Mouse (Mus musculus): Measurements from ENCODE around the gene Foxa1. TPM values are rescaled to one million over a fixed set of nuclear protein-coding genes. Genes with fewer than 3 reads are reported as not detected.

Gene Foxa1
- 2.1 and 3.9 TPM in 2 replicates for polyA plus RNA-seq (2015; fragmentation: Nextera tagmentation; extraction: Ambion mirVana)

GRCm38 (mm10) chr12:57546415-57547201, at the start of gene Foxa1:
Foxa1 (minus strand) TSS chr12:57546916.
- peaks cover 96% of the 10 kb centered on the region for H3K27me3 ChIP-seq
- H3K27ac ChIP-seq (replicated peaks) = no peak within 1 kb of the TSS
- peak within 1 kb of the TSS; percentile 50 for H3K4me3 ChIP-seq (replicated peaks)
- peak within 1 kb of the TSS; percentile 95 for H3K4me2 ChIP-seq (replicated peaks)
- WGBS = 2% methylated on average over 32 of the region's 32 CpGs
- H3K4me1 ChIP-seq = peaks cover 50% of the 10 kb centered on the region
- no peak within 1 kb of the TSS for H3K9ac ChIP-seq
- no peak for ATAC-seq (ENCODE audit: insufficient number of reproducible peaks, low FRiP score, low TSS enrichment, low read depth)
- no peaks in the 10 kb centered on the region for H3K9me3 ChIP-seq (replicated peaks)
- no peaks in the 10 kb centered on the region for H3K36me3 ChIP-seq

DNA sequence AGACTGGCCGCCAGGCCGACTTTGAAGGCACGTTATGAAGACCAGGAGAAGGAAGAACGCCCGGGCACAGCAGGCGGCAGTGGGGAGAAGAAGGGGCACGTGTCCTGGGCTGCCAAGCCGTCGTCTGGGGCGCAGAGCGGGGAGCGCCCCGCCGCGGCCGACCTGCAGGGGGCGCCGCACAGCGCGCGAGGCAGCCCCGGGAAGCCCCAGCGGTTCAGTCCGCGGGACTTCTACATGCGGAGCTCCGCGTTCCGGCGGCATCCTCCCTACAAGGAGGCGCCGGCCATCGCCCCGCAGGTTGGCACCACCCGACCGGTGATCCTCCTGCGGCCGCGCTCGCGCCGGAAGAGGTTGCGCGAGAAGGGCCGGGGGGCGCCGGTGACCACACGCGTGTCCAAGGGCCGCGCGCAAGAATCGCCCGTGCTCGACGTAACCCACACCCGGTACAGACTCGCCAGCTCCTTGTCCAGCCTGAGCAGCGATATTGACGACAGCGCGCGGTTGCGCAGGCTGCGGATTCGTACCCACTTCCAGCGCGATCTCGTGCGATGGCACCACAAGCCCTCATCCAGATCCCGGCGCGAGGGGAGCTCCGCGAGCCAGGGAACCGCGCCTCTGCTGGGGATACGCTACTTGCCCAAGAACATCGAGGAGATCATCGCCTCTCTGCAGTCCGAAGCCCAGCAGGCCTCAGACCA, 29.4 kb upstream of the Foxa1 start:
- peaks cover 7% of the 10 kb centered on the region for H3K4me1 ChIP-seq
- peaks cover 35% of the 10 kb centered on the region for H3K27me3 ChIP-seq
- no peak overlapping the region for H3K27ac ChIP-seq (replicated peaks)
- peak overlapping the region; percentile 86 for H3K4me2 ChIP-seq (replicated peaks)
- H3K9ac ChIP-seq = peak overlapping the region; percentile 26; the same call in 1 of the 2 replicates
- under 1% methylated on average over 81 of the region's 81 CpGs for WGBS
- ATAC-seq (ENCODE audit: insufficient number of reproducible peaks, low FRiP score, low TSS enrichment, low read depth) = peak; percentile 88
- no peaks in the 10 kb centered on the region for H3K36me3 ChIP-seq
- H3K9me3 ChIP-seq (replicated peaks) = no peaks in the 10 kb centered on the region
- H3K4me3 ChIP-seq (replicated peaks) = peak overlapping the region; percentile 51

GRCm38 (mm10) chr12:57572415-57572814, 25.7 kb upstream of the Foxa1 start:
- Histone ChIP-seq H3K27me3 (peaks cover 30% of the 10 kb centered on the region), H3K9ac (no peak overlapping the region), H3K27ac (replicated peaks) (no peak overlapping the region), H3K36me3 (no peaks in the 10 kb centered on the region), H3K9me3 (replicated peaks) (no peaks in the 10 kb centered on the region), H3K4me3 (replicated peaks) (no peak overlapping the region), H3K4me1 (peaks cover 7% of the 10 kb centered on the region), H3K4me2 (replicated peaks) (no peak overlapping the region)
- ATAC-seq (ENCODE audit: insufficient number of reproducible peaks, low FRiP score, low TSS enrichment, low read depth) = no peak

DNA sequence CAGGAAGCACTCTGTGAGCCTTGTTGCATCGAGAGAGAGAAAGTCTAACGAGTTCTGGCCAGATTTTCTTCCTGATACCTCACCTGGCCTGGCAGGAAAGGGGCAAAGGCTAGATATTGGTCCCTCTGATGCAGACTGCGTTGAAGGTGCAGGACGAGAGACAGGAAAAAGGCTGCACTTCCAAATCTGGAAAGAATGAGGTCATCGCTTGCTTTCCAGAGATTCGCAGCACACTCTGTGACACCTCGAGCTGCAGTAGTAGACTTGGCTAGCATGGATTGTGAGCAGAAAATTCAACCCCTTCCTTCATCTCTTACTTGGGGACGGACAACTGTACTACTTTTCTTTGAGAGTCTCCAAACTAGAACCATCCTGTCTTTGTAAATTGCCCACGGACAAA, 25.1 kb upstream of the Foxa1 start:
- no peaks in the 10 kb centered on the region for H3K36me3 ChIP-seq
- H3K27me3 ChIP-seq = peaks cover 27% of the 10 kb centered on the region
- no peaks in the 10 kb centered on the region for H3K9me3 ChIP-seq (replicated peaks)
- H3K4me3 ChIP-seq (replicated peaks) = no peak overlapping the region
- H3K4me1 ChIP-seq = peaks cover 7% of the 10 kb centered on the region
- H3K9ac ChIP-seq = no peak overlapping the region
- H3K27ac ChIP-seq (replicated peaks) = no peak overlapping the region
- no peak for ATAC-seq (ENCODE audit: insufficient number of reproducible peaks, low FRiP score, low TSS enrichment, low read depth)
- no peak overlapping the region for H3K4me2 ChIP-seq (replicated peaks)
- 34% methylated on average over 9 of the region's 9 CpGs for WGBS

DNA sequence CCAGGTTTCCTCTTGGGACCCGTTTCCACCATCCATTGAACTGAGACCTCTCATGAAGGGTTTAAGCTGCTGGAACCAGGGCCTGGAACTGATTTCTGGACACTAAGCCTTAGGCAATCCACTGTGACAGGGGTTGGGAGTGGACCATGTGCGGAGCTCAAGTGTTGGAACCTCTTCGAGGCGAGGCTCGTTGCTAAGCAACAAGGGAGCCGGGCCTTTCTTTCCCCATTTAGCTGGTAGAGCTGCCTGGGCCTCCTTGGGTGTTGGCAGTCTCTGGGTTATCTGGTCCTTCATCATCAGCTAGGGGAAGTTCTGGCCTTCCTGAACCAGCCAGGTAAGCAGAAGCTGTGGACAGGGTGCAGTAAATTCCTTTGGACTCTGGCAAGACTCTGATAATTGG, 17.2 kb upstream of the Foxa1 start, which contains the start of gene Ttc6:
Ttc6 (plus strand) TSS at position 205 of the 400 bp plus-strand sequence.
- Histone ChIP-seq H3K9me3 (replicated peaks) (no peaks in the 10 kb centered on the region), H3K4me1 (no peaks in the 10 kb centered on the region), H3K4me2 (replicated peaks) (no peak within 1 kb of the TSS), H3K9ac (no peak within 1 kb of the TSS), H3K36me3 (no peaks in the 10 kb centered on the region), H3K27me3 (no peaks in the 10 kb centered on the region), H3K27ac (replicated peaks) (no peak within 1 kb of the TSS), H3K4me3 (replicated peaks) (no peak within 1 kb of the TSS)
- no peak for ATAC-seq (ENCODE audit: insufficient number of reproducible peaks, low FRiP score, low TSS enrichment, low read depth)
- WGBS = 74% methylated on average over 6 of the region's 6 CpGs

GRCm38 (mm10) chr12:57554091-57554490, 7.4 kb upstream of the Foxa1 start:
- H3K9ac ChIP-seq = no peak overlapping the region
- H3K9me3 ChIP-seq (replicated peaks) = no peaks in the 10 kb centered on the region
- no peak overlapping the region for H3K4me3 ChIP-seq (replicated peaks)
- H3K27me3 ChIP-seq = peaks cover 77% of the 10 kb centered on the region
- 33% methylated on average over 3 of the region's 3 CpGs for WGBS
- no peak overlapping the region for H3K4me2 ChIP-seq (replicated peaks)
- peaks cover 12% of the 10 kb centered on the region for H3K4me1 ChIP-seq
- H3K27ac ChIP-seq (replicated peaks) = no peak overlapping the region
- ATAC-seq (ENCODE audit: insufficient number of reproducible peaks, low FRiP score, low TSS enrichment, low read depth) = no peak
- no peaks in the 10 kb centered on the region for H3K36me3 ChIP-seq

GRCm38 (mm10) chr12:57552286-57552685, 5.6 kb upstream of the Foxa1 start:
- Histone ChIP-seq H3K27ac (replicated peaks) (no peak overlapping the region), H3K4me2 (replicated peaks) (no peak overlapping the region), H3K9me3 (replicated peaks) (no peaks in the 10 kb centered on the region), H3K9ac (no peak overlapping the region), H3K4me3 (replicated peaks) (no peak overlapping the region), H3K4me1 (peaks cover 13% of the 10 kb centered on the region), H3K27me3 (peaks cover 91% of the 10 kb centered on the region), H3K36me3 (no peaks in the 10 kb centered on the region)
- no peak for ATAC-seq (ENCODE audit: insufficient number of reproducible peaks, low FRiP score, low TSS enrichment, low read depth)
- WGBS = 13% methylated on average over 3 of the region's 3 CpGs

GRCm38 (mm10) chr12:57550881-57551280, 4.2 kb upstream of the Foxa1 start:
- peaks cover 26% of the 10 kb centered on the region for H3K4me1 ChIP-seq
- WGBS = 6% methylated on average over 8 of the region's 8 CpGs
- no peaks in the 10 kb centered on the region for H3K36me3 ChIP-seq
- no peak for ATAC-seq (ENCODE audit: insufficient number of reproducible peaks, low FRiP score, low TSS enrichment, low read depth)
- no peak overlapping the region for H3K4me2 ChIP-seq (replicated peaks)
- H3K9ac ChIP-seq = no peak overlapping the region
- H3K4me3 ChIP-seq (replicated peaks) = no peak overlapping the region
- peaks cover 100% of the 10 kb centered on the region for H3K27me3 ChIP-seq
- H3K27ac ChIP-seq (replicated peaks) = no peak overlapping the region
- no peaks in the 10 kb centered on the region for H3K9me3 ChIP-seq (replicated peaks)

DNA sequence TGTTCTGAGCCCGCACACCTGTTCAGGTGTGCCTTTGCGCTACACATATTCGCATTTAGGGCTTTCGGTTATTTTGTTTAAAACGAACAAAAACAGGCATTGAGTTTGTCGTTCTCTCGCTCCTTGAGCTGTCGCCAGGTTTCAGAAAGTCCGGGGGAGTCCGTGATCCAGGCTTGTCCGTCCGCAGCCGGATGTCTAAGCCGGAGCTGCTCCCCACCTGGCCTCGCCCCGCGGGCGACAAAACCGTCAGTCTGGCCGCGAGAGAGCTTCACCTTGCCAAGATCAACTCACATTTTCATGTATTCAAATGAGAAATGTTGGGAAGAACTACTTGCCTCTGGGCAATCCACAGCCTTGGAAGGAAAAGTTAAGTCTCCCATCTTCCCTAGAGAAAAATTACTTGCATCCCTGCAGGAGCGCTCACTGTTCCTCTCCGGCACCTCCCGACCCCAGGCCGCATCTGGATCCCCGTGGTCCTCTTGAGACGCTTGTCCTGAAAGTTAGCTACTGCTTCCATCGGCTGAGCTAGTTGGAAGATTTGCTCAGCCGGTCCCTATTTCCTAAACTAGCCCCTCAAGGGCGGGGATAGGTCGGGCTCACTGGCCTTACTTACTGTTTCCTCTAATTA, 3.6 kb upstream of the Foxa1 start:
- Histone ChIP-seq H3K4me1 (peaks cover 32% of the 10 kb centered on the region), H3K9ac (no peak overlapping the region), H3K27me3 (peaks cover 100% of the 10 kb centered on the region), H3K36me3 (no peaks in the 10 kb centered on the region), H3K4me3 (replicated peaks) (no peak overlapping the region), H3K4me2 (replicated peaks) (no peak overlapping the region), H3K27ac (replicated peaks) (no peak overlapping the region), H3K9me3 (replicated peaks) (no peaks in the 10 kb centered on the region)
- WGBS = 2% methylated on average over 31 of the region's 31 CpGs
- no peak for ATAC-seq (ENCODE audit: insufficient number of reproducible peaks, low FRiP score, low TSS enrichment, low read depth)

DNA sequence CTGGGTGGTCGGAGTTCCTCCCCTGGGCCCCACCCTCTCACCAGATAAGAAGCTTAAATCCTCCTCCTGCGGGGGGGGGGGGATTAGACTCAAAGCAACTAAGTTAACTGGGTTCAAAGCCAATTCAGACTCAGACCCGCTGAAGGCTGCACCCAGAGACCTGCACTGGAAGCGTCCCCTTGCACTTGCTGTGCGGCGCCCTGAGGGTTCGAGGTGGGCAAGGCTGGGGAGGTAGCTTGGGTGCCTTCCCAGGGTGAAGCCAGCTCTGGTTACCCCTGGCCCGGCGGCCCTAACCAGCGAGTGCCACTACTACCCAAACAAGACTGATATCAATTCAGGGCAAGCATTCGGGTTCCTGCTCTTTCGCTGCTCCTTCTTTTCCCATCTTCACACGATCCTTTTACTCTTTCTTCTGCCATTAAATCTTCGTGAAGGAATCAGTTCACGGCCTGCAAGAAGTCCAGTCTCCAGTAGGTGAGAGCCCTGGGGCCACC, 3.0 kb upstream of the Foxa1 start:
- Histone ChIP-seq H3K36me3 (no peaks in the 10 kb centered on the region), H3K4me1 (peaks cover 37% of the 10 kb centered on the region), H3K4me3 (replicated peaks) (no peak overlapping the region), H3K4me2 (replicated peaks) (no peak overlapping the region), H3K9me3 (replicated peaks) (no peaks in the 10 kb centered on the region), H3K27ac (replicated peaks) (no peak overlapping the region), H3K9ac (no peak overlapping the region), H3K27me3 (peaks cover 100% of the 10 kb centered on the region)
- 5% methylated on average over 15 of the region's 15 CpGs for WGBS
- ATAC-seq (ENCODE audit: insufficient number of reproducible peaks, low FRiP score, low TSS enrichment, low read depth) = no peak

- 3% methylated on average over 25 of the region's 25 CpGs for WGBS
- peak; percentile 32; the same call in 1 of the 2 replicates for ATAC-seq (ENCODE audit: insufficient number of reproducible peaks, low FRiP score, low TSS enrichment, low read depth)
- Histone ChIP-seq H3K27me3 (peaks cover 99% of the 10 kb centered on the region), H3K36me3 (no peaks in the 10 kb centered on the region), H3K9me3 (replicated peaks) (no peaks in the 10 kb centered on the region), H3K9ac (no peak overlapping the region), H3K4me3 (replicated peaks) (no peak overlapping the region), H3K4me1 (peaks cover 38% of the 10 kb centered on the region), H3K27ac (replicated peaks) (no peak overlapping the region), H3K4me2 (replicated peaks) (no peak overlapping the region)
Measured at GRCm38 (mm10) chr12:57548981-57549666, 2.4 kb upstream of the Foxa1 start.
